Mouse (Mus musculus) forebrain, embryonic 12.5 days (tissue): ENCODE measurements around the gene Gm21981. TPM values are rescaled to one million over a fixed set of nuclear protein-coding genes. Genes with fewer than 3 reads are reported as not detected.
A peak's percentile ranks its signal among the peaks of the same experiment; 100 is the strongest.

ENCODE experiments used
- ATAC-seq: fragments of 200-750 bp; cut with Nextera tagmentation; 2 replicates; pipeline ENCODE4 v1.8.0; 2017; ENCODE audit warnings: moderate TSS enrichment; ENCODE audit not compliant: low FRiP score
- H3K27ac ChIP-seq: fragments of 300-500 bp; sonication (generic); 2 replicates; pipeline ENCODE4 v1.5.1; 2016; ENCODE audit warnings: mild to moderate bottlenecking
- H3K27me3 ChIP-seq: fragments of 300-500 bp; sonication (generic); 2 replicates; pipeline ENCODE4 v1.6.1; 2016; ENCODE audit warnings: mild to moderate bottlenecking
- H3K36me3 ChIP-seq: fragments of 300-500 bp; sonication (generic); replicated peaks from 2 replicates; pipeline ENCODE4 v1.6.1; 2016; ENCODE audit warnings: mild to moderate bottlenecking
- H3K4me1 ChIP-seq: fragments of 300-500 bp; sonication (generic); 2 replicates; pipeline ENCODE4 v1.6.1; 2016
- H3K4me2 ChIP-seq: fragments of 300-500 bp; sonication (generic); 2 replicates; pipeline ENCODE4 v1.6.1; 2016; ENCODE audit warnings: mild to moderate bottlenecking, moderate library complexity
- H3K4me3 ChIP-seq: fragments of 300-500 bp; sonication (generic); replicated peaks from 2 replicates; pipeline ENCODE4 v1.5.1; 2016; ENCODE audit warnings: mild to moderate bottlenecking
- H3K9ac ChIP-seq: fragments of 300-500 bp; sonication (generic); 2 replicates; pipeline ENCODE4 v1.6.1; 2016; ENCODE audit warnings: mild to moderate bottlenecking
- H3K9me3 ChIP-seq: fragments of 300-500 bp; sonication (generic); 2 replicates; pipeline ENCODE4 v1.6.1; 2016
- WGBS: fragments of 180-500 bp; shearing (Covaris S2); methylation state at CpG from one replicate; pipeline ENCODE4 v1.1.7; 2016; 5-methylcytosine and 5-hydroxymethylcytosine counted together
- polyA plus RNA-seq: library from polyadenylated mRNA; unstranded; fragments of >200 nt; fragmentation: Nextera tagmentation; extraction: Ambion mirVana; gene quantifications from 2 replicates; pipeline ENCODE4 v1.2.1, GENCODE M21; 2016

The Gm21981 gene
- 0.40 and 0.60 TPM in 2 replicates for polyA plus RNA-seq

- Histone ChIP-seq H3K27ac (peak within 1 kb of the TSS; percentile 68; the same call in 1 of the 2 replicates), H3K4me2 (peak within 1 kb of the TSS; percentile 79), H3K9me3 (no peaks in the 10 kb centered on the region), H3K4me3 (peak within 1 kb of the TSS; percentile 79), H3K9ac (peak within 1 kb of the TSS; percentile 85), H3K4me1 (peaks cover 24% of the 10 kb centered on the region), H3K27me3 (peaks cover 33% of the 10 kb centered on the region), H3K36me3 (peaks cover 4% of the 10 kb centered on the region; the same call in 1 of the 2 replicates)
- WGBS: 0% methylated on average over 3 of the region's 3 CpGs
- no peak for ATAC-seq
Measured at GRCm38 (mm10) chr17:47694442-47694502, at the start of gene Gm21981. Gene Gm21981 (minus strand): TSS chr17:47694455.

GRCm38 (mm10) chr17:47742991-47743734, 48.9 kb upstream of the Gm21981 start:
- WGBS: 43% methylated on average over 16 of the region's 16 CpGs
- H3K27me3 ChIP-seq: peaks cover 35% of the 10 kb centered on the region
- no peak overlapping the region for H3K27ac ChIP-seq
- H3K4me3 ChIP-seq: no peak overlapping the region
- no peak overlapping the region for H3K4me2 ChIP-seq
- H3K36me3 ChIP-seq: no peaks in the 10 kb centered on the region
- peaks cover 15% of the 10 kb centered on the region for H3K4me1 ChIP-seq
- H3K9me3 ChIP-seq: 0 out of 2 replicates have a peak, but pooled peaks cover 10% of the 10 kb centered on the region
- H3K9ac ChIP-seq: no peak overlapping the region
- ATAC-seq: no peak

- Histone ChIP-seq H3K4me2 (no peak overlapping the region), H3K4me1 (peaks cover 25% of the 10 kb centered on the region), H3K36me3 (no peaks in the 10 kb centered on the region), H3K27ac (no peak overlapping the region), H3K9me3 (0 out of 2 replicates have a peak, but pooled peaks cover 10% of the 10 kb centered on the region), H3K4me3 (no peak overlapping the region), H3K9ac (no peak overlapping the region), H3K27me3 (peaks cover 53% of the 10 kb centered on the region)
- ATAC-seq: no peak
- WGBS: 66% methylated on average over 2 of the region's 2 CpGs
Measured at GRCm38 (mm10) chr17:47740186-47740585, 45.9 kb upstream of the Gm21981 start.

- H3K27me3 ChIP-seq: peaks cover 53% of the 10 kb centered on the region
- H3K4me3 ChIP-seq: peak overlapping the region; percentile 57
- peak overlapping the region; percentile 65; the same call in 1 of the 2 replicates for H3K9ac ChIP-seq
Measured at GRCm38 (mm10) chr17:47738879-47739798, 44.9 kb upstream of the Gm21981 start.

GRCm38 (mm10) chr17:47738066-47738878, 44.0 kb upstream of the Gm21981 start:
- H3K36me3 ChIP-seq: no peaks in the 10 kb centered on the region
- peak overlapping the region; percentile 97 for H3K4me2 ChIP-seq
- peak overlapping the region; percentile 65 for H3K9ac ChIP-seq
- H3K9me3 ChIP-seq: no peaks in the 10 kb centered on the region
- peaks cover 25% of the 10 kb centered on the region for H3K4me1 ChIP-seq
- WGBS: under 1% methylated on average over 53 of the region's 61 CpGs
- H3K27me3 ChIP-seq: peaks cover 53% of the 10 kb centered on the region
- H3K27ac ChIP-seq: no peak overlapping the region
- peak overlapping the region; percentile 57 for H3K4me3 ChIP-seq
- peak; percentile 33 for ATAC-seq

More at GRCm38 (mm10) chr17:47738879-47739798, 44.9 kb upstream of the Gm21981 start:
- Histone ChIP-seq H3K36me3 (no peaks in the 10 kb centered on the region), H3K4me2 (peak overlapping the region; percentile 97), H3K9me3 (0 out of 2 replicates have a peak, but pooled peaks cover 2% of the 10 kb centered on the region), H3K4me1 (peaks cover 25% of the 10 kb centered on the region), H3K27ac (no peak overlapping the region)
- ATAC-seq: no peak
- 6% methylated on average over 20 of the region's 20 CpGs for WGBS

GRCm38 (mm10) chr17:47737271-47738065, 43.2 kb upstream of the Gm21981 start:
- Histone ChIP-seq H3K9ac (peak overlapping the region; percentile 65), H3K27ac (no peak overlapping the region), H3K4me1 (peaks cover 25% of the 10 kb centered on the region), H3K27me3 (peaks cover 53% of the 10 kb centered on the region), H3K36me3 (no peaks in the 10 kb centered on the region), H3K9me3 (no peaks in the 10 kb centered on the region), H3K4me3 (peak overlapping the region; percentile 57), H3K4me2 (peak overlapping the region; percentile 97)
- 1% methylated on average over 28 of the region's 60 CpGs for WGBS
- peak; percentile 83 for ATAC-seq

GRCm38 (mm10) chr17:47736856-47737255, 42.6 kb upstream of the Gm21981 start, which contains the start of gene Tfeb:
Gene Tfeb (plus strand): TSS chr17:47737030.
- no peaks in the 10 kb centered on the region for H3K9me3 ChIP-seq
- peak within 1 kb of the TSS; percentile 97 for H3K4me2 ChIP-seq
- H3K9ac ChIP-seq: peak within 1 kb of the TSS; percentile 65
- H3K4me3 ChIP-seq: peak within 1 kb of the TSS; percentile 57
- peak; percentile 81 for ATAC-seq
- no peak within 1 kb of the TSS for H3K27ac ChIP-seq
- peaks cover 25% of the 10 kb centered on the region for H3K4me1 ChIP-seq
- under 1% methylated on average over 35 of the region's 47 CpGs for WGBS
- peaks cover 53% of the 10 kb centered on the region for H3K27me3 ChIP-seq
- H3K36me3 ChIP-seq: no peaks in the 10 kb centered on the region

GRCm38 (mm10) chr17:47735553-47736100, 41.4 kb upstream of the Gm21981 start:
- WGBS: 78% methylated on average over 14 of the region's 14 CpGs
- Histone ChIP-seq H3K36me3 (no peaks in the 10 kb centered on the region), H3K4me3 (no peak overlapping the region), H3K27me3 (peaks cover 42% of the 10 kb centered on the region), H3K9me3 (no peaks in the 10 kb centered on the region), H3K4me1 (peaks cover 25% of the 10 kb centered on the region), H3K4me2 (no peak overlapping the region), H3K27ac (no peak overlapping the region), H3K9ac (no peak overlapping the region)
- ATAC-seq: no peak

GRCm38 (mm10) chr17:47730633-47731575, 36.6 kb upstream of the Gm21981 start:
- no peaks in the 10 kb centered on the region for H3K9me3 ChIP-seq
- no peak overlapping the region for H3K4me3 ChIP-seq
- no peak for ATAC-seq
- no peaks in the 10 kb centered on the region for H3K36me3 ChIP-seq
- 53% methylated on average over 24 of the region's 24 CpGs for WGBS
- no peak overlapping the region for H3K9ac ChIP-seq
- 0 out of 2 replicates have a peak, but pooled peaks cover 12% of the 10 kb centered on the region for H3K27me3 ChIP-seq
- no peak overlapping the region for H3K4me2 ChIP-seq
- H3K27ac ChIP-seq: no peak overlapping the region
- H3K4me1 ChIP-seq: no peaks in the 10 kb centered on the region

- Histone ChIP-seq H3K9me3 (no peaks in the 10 kb centered on the region), H3K27me3 (0 out of 2 replicates have a peak, but pooled peaks cover 8% of the 10 kb centered on the region), H3K4me2 (no peak within 1 kb of the TSS), H3K36me3 (no peaks in the 10 kb centered on the region), H3K4me3 (no peak within 1 kb of the TSS), H3K27ac (no peak within 1 kb of the TSS), H3K4me1 (no peaks in the 10 kb centered on the region), H3K9ac (no peak within 1 kb of the TSS)
- ATAC-seq: no peak
- WGBS: 80% methylated on average over 11 of the region's 11 CpGs
Measured at GRCm38 (mm10) chr17:47726566-47726965, 32.3 kb upstream of the Gm21981 start, which contains the start of gene Pgc. Gene Pgc (plus strand): TSS chr17:47726842.
